Mouse (Mus musculus) left cerebral cortex, adult 9 months (tissue): ENCODE results near the gene Ttc7b.
A peak's percentile ranks its signal among the peaks of the same experiment; 100 is the strongest.

Experiments
- DNase-seq, 2 experiments: peaks; one replicate each; pipeline ENCODE4 v3.0.0; 2022; ENCODE audit warnings: low spot score in 2 of 2

Ttc7b gene

DNA sequence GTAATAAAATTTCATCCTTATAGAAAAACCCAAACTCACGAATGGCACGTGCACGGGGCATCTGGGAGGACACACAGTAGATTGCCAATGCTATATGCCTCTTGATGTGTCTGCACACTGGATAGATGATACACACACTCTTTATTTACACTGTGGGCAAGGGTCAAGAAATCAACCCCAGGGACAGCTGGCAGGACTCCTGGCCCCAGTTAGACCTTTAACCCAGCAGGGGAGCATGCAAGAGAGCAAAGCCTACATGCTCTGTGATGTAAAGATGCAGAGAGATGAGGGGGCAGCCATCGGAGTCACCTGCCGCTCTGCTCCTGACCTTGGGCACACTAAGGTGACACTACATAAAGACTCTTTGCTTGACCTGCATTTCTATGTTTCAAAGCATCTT lies 32.3 kb downstream of the Ttc7b start:
- DNase-seq = no peak

DNA sequence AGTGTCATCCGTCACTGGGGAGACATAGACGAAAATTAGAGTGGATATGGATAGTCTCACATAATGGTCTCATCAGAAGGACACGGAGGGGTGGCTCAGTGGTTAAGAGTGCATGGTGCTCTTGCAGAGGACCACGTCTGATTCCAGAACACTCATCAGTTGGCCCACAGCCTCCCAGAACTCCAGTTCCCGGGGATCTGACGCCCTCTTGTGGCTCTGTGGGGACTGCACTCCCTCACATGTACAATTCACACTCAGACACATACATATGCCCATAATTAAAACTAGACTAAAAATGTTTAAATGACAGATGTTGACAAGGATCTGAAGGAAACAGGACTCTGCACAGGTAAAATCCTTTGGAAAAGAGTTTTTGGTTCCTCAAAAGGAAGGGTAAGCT lies 34.4 kb downstream of the Ttc7b start:
- DNase-seq = no peak

DNA sequence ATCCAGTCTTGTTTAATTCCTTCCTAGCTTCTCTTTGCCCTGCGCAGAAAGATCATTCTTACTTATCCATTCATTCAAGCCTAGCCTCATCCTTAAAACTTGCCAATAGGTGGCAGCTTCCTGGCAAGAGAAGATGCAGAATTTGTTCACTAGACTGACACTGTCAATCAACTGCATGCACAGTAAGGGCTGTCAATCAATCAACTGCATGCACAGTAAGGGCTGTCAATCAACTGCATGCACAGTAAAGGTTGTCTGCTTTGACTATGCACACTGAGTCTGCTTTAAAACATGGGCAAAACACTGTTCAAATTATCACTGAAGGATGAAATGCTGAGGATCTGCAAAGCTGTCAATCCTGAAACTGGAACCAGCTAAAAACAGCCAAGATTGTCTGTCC lies 37.6 kb downstream of the Ttc7b start:
- DNase-seq = no peak

DNA sequence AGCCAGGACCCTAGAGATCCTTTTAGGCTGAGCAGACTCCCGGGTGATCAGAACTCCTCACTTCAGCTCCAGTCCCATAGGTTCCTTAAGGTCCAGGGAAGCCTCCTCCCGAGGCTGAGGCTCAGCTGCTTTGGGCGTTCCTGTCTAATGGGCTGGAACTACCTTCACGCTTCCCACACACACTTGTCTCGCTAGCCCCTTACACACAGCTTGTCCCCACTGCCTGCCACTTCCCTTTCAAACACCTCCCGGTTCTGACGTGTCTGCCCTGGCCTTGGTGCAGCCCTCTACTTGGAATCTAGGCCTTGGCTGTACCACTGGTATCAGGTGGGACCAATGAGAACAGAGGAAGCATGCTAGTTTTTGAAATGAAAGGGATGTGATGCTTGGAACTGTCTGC lies 38.4 kb downstream of the Ttc7b start:
- no peak for DNase-seq

DNA sequence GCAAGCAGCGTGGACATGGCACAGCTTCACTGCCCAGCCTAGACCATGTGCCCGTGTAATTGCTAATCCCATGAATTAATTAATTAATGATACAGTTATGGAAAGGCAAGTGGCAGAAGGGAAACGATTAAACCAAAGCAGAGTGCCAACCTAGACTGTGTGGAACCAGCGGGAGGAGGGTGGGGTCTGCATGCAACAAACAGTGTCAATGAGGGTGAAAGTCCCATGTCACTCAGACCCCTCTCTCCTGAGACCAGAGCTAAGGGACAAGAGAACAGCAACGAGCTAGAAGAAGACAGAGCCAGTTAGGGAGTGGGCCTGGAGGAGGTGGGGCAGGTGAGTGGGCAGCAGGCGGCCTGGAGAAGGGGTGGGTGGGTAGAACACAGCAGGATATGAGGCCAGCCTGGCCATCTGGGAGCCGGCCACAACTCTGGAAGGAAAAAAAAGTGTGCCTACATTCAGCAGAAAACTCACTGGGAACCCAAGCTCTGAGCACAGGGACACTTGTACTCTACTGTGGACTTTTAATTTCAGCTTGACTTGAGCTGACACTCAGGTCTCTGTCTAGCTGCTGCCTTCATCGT lies 39.1 kb downstream of the Ttc7b start:
- no peak for DNase-seq

DNA sequence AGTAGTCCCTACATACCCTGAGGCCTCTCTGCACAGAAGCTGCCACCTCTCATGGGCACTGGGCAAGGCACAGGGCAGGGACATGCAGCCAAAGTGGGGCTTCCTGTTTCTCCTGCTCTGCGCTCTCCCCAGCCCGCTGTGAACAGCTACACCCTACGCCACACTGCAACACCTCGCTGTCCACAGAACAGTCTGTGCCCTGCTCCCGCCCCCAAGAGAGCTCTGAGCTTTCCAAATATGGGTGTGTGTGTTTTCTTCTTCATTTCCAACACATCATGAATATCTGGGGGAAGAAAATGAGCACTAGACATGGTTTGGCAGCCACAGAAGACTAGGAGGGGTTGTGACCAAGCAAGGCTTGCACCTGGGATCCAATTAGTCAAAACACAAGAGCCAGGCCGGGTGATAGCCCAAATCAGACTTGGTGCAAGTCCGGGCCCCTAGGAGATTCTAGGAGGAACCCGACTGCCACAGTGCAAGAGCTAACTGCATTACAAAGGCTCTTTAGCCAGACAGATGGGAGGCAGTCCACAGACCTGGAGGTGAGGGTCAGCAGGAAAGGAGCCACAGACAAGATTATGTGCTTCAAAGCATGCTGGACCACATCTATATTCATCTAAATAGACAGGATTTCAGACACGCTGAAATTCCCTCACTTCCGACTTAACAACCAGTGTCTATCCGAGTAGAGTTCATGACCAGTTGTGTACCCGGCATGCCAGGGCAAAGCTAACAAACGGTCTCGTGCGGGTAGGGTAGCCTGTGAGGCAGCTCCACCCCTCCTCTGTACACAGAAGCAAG lies 39.8 kb downstream of the Ttc7b start:
- DNase-seq = peak in 1 of 2 experiments; percentile 80

DNA sequence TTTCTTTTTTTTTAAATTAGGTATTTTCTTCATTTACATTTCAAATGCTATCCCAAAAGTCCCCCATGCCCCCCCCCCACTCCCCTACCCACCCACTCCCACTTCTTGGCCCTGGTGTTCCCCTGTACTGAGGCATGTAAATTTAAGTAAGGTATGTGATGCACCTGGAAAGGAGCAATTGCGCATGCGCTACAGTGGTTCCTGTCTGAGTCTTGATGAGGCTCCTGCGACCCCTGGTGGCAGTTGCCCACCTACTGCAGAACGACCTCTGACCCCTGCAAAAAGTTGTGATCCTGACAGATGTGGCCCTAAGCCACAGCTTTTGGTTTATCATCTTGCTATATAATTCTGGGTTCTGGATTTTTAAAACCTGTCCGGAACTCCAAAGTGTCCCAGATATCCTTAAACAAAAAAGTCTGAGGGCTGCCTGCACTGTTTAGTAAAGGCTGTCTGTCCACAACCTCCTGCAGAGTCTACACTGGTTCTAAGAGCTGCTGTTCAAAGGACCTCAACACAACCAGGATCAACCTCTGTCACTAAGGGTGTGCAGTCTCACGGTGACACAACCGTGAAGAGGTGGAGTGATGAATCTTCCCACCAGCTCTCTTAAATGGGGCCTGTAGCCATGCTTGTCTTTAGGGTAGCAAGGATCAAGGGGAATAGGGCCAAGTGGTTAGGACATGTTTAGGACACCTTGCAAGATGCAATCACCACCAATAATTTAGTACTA lies 40.6 kb downstream of the Ttc7b start:
- DNase-seq = no peak

DNA sequence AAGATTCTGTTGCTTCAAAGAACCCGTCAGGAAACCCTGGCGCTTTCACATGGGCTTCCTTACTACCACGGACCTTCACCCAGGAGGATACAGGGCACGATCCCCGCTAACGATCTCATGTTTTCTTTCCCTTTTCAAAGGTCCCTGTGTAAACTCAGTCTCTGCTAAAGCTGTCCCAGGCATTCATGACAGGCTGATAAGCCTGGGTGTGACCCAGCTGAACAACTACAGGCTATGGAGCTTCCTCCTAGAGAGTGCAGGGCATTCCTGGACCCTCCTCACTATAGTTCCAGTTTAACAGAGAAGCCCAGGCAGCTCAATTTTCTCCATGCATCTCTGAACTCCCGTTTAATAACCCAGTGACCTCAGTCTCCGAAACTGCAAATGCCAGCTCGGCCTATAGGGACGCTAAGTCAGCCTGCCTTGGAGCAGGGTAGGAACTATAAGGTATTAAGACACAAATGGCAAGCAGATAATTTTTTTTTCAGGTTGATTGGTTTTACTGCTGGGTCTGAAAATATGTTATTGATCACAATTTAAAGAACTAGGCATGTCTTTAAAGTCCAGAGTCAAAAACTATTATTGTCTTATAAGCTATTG lies 41.3 kb downstream of the Ttc7b start:
- DNase-seq = no peak

DNA sequence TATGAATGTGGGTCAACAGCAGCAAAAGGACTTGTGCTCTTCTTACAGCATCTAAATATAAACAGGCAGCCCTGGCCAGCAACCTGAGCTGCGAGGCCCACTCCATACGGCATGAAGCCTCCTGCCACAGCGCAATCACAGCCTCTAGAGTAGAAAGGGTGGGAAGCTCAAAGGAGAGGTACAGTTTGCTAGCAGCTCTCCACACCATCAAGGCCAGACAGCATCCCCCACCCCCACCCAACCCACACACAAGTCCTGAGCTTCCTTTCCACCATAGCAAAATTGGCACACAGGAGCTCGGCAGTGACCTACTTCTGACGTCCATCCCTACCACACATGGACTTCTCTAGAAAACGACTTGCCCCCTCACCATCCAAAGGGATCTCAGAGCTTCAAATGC lies 42.0 kb downstream of the Ttc7b start:
- no peak for DNase-seq

DNA sequence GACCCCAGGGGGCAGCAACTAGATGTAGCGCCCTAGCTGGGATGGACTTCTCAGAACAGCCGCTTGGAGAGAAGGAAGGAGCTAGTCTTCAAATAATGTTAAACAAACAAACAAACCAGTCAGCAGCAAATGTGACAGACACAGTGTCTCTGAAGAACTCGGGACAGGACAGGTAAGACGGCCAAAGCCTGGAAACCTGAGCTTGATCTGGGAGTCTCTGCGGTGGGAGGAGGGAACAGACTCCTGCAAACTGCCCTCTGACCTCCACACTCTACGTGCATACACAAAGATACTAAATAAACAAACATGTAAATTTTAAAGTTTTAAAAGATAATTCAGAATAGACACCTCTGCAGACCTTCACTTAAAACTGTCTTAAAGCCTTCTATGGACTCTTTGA lies 42.5 kb downstream of the Ttc7b start:
- no peak for DNase-seq

DNA sequence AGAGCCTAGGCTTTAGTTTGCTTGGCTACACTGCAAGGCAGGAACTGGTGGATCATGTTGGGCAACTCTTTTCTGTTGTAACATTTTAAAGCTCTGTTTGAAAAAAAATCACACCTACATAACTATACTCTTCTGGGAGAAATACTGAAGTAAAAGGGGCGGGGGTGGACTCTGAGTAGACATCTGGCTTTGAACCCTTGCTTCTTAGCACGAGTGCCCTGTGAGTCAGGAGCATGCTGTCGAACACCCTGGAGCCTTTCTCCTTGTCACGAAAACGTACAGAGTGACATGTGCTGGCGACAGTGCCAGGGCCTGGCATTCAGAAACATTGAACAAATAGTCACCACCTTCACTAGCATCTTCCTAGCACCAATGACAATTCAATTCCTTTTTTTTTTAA lies 43.2 kb downstream of the Ttc7b start:
- DNase-seq = peak in 1 of 2 experiments; percentile 62

DNA sequence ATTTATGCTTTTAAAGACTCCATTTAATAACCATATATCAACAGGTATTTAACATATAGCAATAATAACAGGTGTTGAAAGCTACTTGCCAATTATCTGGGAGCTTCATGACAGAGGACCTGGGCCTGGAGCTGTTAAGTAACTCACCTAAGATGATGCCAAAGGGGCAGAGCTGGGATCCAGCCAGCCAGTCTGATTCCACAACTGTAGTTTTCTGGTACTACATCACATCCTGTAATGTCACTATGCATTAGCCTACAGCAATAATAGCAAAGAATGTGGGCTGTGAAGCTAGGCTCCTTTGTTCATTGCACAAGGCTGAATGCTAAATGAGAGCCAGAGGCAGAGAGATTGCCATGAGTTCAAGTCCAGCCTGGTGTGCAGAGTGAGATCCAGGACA lies 44.3 kb downstream of the Ttc7b start:
- DNase-seq = no peak

DNA sequence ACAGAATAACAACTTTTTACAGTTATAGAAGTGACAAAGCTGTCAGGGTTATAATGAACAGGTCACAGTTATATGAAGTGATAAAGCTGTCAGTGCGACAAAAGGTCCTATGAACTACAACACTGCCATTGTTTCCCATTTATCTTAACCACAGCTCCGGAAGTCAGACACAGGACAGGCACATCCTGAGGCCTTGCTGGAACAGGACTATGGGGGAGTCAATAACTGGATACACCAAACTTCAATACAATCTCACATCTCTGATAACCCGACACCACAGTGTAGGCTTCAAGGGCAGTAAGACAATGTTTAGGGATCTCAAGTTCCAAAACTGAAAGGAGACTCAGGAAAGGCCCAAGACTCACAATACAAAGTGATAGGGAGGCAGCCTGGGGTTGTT lies 45.1 kb downstream of the Ttc7b start:
- no peak for DNase-seq

DNA sequence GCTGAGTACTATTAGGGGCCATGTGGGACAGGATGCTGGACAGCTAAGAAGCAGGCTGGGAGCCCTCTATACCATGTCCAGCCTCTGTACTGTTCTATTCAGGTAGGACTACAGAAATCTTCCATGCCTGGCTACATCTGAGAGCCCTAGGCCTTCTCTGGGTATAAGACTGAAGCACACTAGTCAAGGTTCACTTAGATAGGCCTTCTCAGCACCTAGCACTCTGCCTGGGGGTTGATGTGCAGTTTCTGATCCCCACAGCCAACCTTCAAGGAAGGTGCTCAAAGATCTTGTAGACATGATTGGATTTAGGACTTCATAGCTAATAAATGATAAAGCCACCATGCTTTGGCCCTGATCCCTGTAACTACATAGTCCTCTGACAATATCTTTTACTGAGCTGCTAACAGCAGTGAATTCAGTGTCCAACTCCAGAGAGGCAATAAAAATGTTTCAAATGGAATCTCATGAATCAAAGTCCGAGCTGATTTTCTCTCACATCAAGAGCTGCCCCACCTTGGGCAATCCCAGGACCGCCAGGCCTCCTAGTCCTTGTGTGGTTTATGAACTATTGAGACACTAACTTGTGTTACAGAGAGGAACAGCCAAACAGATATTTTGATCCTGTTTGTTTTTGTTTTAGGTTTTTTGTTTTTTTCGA lies 45.8 kb downstream of the Ttc7b start:
- DNase-seq = no peak

DNA sequence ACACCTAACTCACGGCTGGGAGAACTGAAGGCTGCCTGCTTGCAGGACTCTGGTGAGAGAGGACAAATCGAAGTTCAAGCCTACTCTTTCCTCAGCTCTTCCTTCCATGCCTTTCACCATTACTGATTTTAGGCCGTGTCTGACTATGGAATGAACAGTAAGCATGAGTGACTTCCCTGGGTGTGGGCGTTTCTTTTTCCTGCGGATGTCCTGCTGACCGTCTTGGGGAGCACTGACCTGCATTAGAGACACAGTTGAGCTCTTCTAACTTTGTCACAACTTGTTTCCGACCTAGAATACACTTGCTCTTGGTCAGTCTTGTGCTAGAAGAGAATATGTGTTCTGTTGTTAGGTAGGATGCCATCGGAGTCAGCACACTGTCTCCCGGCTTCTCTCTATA lies 50.3 kb downstream of the Ttc7b start:
- no peak for DNase-seq

DNA sequence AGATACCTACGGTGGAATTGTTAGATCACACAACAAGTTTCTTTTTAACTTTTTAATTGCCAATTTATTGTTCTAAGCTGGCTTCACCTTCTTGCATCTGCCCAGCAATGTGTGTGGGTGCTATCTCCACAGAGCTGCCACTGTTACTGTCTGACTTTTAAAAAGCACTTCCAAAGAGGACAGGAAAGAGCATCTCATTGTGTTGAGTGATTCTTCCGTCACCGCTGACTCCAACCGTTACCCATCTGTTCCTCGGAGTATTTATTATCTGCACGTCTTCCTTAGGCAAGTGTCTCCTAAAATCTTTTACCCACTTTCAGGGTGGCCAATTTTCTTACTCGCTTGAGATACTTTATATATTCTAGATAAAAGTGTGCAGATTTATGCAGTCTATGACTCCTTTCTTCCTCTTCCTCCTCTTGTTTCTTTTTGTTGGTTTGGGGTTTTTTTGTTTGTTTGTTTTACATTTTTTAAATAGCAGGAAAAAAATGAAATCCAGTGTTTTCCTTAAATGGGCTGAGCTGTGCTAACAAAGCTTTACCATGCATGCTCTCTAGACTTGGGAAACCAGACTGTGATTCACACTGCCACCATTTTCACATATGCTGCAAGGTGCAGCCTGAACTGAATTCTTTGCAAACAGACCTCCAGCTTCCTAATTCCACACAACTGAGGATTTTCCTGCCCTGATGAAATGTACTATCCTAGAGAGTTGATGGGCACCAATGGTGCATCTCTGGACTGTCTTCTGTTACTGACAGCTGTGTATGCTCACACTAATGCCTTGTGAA lies 50.9 kb downstream of the Ttc7b start:
- no peak for DNase-seq

DNA sequence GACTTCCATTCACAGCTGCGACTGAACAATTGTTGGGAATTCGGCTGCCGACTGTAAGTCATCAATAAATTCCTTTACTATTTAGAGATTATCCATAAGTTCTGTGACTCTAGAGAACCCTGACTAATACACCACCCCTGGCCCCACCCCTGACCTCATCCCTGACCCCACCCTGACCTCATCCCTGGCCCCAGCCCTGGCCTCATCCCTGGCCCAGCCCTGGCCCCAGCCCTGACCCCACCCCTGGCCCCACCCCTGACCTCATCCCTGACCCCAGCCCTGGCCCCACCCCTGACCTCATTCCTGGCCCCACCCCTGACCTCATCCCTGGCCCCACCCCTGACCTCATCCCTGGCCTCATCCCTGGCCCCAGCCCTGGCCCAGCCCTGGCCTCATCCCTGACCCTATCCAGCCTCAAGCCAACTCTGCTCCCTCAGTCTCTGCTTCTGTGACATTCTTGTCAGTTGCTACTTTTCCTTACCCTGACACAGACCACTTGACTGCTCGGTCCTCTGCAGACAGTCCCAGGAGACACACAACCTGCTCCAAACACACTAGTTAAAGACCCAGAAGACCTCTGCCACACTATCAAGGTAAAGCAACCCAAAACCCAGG lies 55.4 kb downstream of the Ttc7b start:
- DNase-seq = no peak

DNA sequence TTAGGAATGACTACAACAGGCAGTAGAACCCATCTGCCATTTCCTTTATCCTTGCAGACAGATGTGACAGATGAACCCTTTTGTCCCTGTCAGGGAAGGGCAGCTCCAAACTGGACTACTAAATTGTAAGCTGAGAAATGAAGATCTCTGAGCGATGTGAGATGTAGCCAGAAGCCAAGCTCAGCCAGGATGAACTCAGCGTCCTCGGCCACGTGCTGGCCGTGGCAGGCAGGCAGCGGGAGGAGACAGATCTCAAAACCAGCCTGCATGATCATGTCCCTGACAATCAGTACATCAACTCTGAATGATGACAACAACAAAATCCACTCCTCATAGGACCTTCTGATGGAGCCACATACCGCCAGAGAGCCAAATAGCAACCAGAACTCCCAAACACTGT lies 62.9 kb downstream of the Ttc7b start:
- no peak for DNase-seq

DNA sequence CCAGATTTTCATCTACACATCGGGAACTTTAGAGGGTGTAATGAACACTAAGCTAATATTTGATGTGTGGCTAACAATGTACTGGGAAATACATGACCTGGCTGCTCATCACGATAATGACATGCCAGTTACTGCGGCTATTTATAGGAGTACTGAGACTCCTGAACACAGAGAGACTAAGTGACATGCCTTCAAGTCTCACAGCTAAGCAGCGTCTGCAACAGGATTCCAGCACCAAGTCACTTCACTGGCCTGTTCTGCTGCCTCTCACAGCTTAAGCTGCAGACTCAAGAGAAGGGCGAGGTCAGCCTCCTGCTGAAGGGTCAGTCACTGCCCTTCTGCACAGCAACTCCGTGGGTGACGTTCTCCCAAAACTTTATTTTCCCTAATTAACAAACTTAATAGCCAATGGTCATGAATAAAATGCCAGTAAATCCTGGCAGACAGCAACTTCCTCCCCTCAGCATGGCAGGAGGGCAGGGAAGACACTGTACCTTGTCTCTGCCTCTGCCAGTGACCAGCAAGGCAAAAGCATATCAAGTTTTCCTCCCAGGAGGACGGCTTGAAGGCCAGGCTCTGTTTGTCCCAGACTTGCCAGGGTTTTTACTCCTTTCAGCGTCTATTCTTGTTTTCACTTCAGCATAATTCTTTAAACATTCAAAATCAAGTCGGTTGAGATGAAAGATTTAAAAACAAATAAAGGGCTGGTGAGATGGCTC lies 64.2 kb downstream of the Ttc7b start:
- no peak for DNase-seq

DNA sequence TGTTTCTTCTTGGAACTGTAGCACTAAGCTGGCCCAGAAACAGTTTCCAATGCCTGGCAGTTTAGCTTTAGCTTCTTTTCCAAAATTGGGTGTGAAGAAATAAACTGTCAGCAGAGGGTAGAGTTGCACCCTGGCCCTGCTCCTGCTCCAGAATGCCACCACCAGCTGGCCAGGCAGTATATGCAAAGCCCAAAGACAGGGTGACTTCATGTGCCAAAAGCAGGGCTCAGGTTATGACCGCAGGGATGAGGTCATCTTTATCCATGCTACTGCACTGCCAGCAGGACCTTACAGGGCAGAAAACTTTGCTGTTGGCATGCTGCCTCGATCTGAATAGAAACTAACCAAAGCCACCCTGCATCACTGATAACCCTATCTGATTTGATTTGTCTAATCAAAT lies 65.2 kb downstream of the Ttc7b start:
- no peak for DNase-seq
